Mouse (Mus musculus) embryonic facial prominence, embryonic 15.5 days (tissue): Measurements from ENCODE around the gene Prox1. TPM values are rescaled to one million over a fixed set of nuclear protein-coding genes. Genes with fewer than 3 reads are reported as not detected.

Source experiments
- ATAC-seq: fragments of 200-750 bp; cut with Nextera tagmentation; 2 replicates; pipeline ENCODE4 v1.8.0; 2017; ENCODE audit warnings: low read depth, moderate TSS enrichment; ENCODE audit not compliant: insufficient number of reproducible peaks, low FRiP score, low TSS enrichment
- H3K27ac ChIP-seq: fragments of 300-500 bp; sonication (generic); replicated peaks from 2 replicates; pipeline ENCODE4 v1.5.1; 2015; ENCODE audit warnings: mild to moderate bottlenecking, inconsistent platforms
- H3K27me3 ChIP-seq: fragments of 300-500 bp; sonication (generic); 2 replicates; pipeline ENCODE4 v1.6.1; 2015; ENCODE audit warnings: inconsistent platforms
- H3K36me3 ChIP-seq: fragments of 300-500 bp; sonication (generic); 2 replicates; pipeline ENCODE4 v1.6.1; 2015; ENCODE audit warnings: mild to moderate bottlenecking, inconsistent platforms
- H3K4me1 ChIP-seq: fragments of 300-500 bp; sonication (generic); 2 replicates; pipeline ENCODE4 v1.6.1; 2015; ENCODE audit warnings: inconsistent platforms
- H3K4me2 ChIP-seq: fragments of 300-500 bp; sonication (generic); replicated peaks from 2 replicates; pipeline ENCODE4 v1.6.1; 2015; ENCODE audit warnings: mild to moderate bottlenecking, inconsistent platforms
- H3K4me3 ChIP-seq: fragments of 300-500 bp; sonication (generic); replicated peaks from 2 replicates; pipeline ENCODE4 v1.5.1; 2015; ENCODE audit warnings: mild to moderate bottlenecking, inconsistent platforms
- H3K9ac ChIP-seq: fragments of 300-500 bp; sonication (generic); 2 replicates; pipeline ENCODE4 v1.6.1; 2015; ENCODE audit warnings: inconsistent platforms
- H3K9me3 ChIP-seq: fragments of 300-500 bp; sonication (generic); replicated peaks from 2 replicates; pipeline ENCODE4 v1.6.1; 2016; ENCODE audit warnings: inconsistent platforms
- WGBS: fragments of 180-500 bp; shearing (Covaris S2); methylation state at CpG from one replicate; pipeline ENCODE4 v1.1.7; 2015; 5-methylcytosine and 5-hydroxymethylcytosine counted together
- polyA plus RNA-seq: library from polyadenylated mRNA; unstranded; fragments of >200 nt; fragmentation: Nextera tagmentation; extraction: Ambion mirVana; gene quantifications from 2 replicates; pipeline ENCODE4 v1.2.1, GENCODE M21; 2015

Prox1 gene
- polyA plus RNA-seq, 1 experiment from 2014 or later: 2.4 TPM

DNA sequence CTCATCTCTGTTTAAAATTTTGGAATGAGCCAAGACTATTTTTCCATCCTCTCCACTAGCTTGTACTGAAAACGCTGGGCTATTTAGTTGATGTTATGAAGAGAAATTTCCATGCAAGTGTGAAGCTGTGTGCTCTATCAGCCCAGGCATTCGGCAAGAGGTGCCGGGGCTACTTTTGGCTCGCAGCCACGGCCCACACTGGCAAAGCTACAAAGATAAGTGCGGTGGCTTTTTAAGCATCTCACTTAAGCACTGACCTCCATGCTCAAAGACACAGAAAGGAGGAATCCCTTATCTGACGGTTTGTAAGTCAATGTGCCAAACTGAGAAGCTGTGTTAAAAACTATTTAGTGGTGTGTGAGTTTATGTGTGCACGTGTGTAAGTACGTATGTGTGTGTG is 26.9 kb downstream of the Prox1 start:
- no peak overlapping the region for H3K4me3 ChIP-seq
- 91% methylated on average over 9 of the region's 9 CpGs for WGBS

DNA sequence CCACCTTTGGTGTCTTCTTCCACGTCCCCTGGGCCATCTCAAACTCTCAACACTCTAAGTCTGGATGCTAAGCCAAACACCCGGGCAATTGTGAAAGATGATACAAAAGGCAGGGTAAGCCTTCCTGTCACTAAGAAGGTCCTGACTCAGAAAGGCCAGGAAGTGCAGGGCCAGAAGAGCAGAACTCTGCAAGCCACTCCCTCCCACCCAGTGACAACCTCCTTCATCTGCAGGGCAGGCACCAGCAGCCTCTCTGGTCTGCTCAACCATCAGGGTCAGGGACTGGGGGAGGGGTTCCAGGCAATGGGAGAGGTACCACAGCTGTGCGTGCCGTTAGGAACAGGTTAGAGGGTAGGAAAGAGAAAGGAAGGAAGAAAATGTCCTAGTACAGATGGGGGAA is 27.9 kb downstream of the Prox1 start:
- Histone ChIP-seq H3K36me3 (no peaks in the 10 kb centered on the region), H3K27ac (no peak overlapping the region), H3K4me3 (no peak overlapping the region), H3K9ac (no peak overlapping the region), H3K27me3 (no peaks in the 10 kb centered on the region), H3K4me2 (no peak overlapping the region), H3K4me1 (no peaks in the 10 kb centered on the region), H3K9me3 (no peaks in the 10 kb centered on the region)
- WGBS: 31% methylated on average over 4 of the region's 4 CpGs
- no peak for ATAC-seq

More for the DNA sequence above, 26.9 kb downstream of the Prox1 start:
- H3K9ac ChIP-seq: no peak overlapping the region
- H3K9me3 ChIP-seq: no peaks in the 10 kb centered on the region
- no peak overlapping the region for H3K4me2 ChIP-seq
- no peak for ATAC-seq
- no peak overlapping the region for H3K27ac ChIP-seq
- H3K27me3 ChIP-seq: no peaks in the 10 kb centered on the region
- H3K4me1 ChIP-seq: no peaks in the 10 kb centered on the region
- H3K36me3 ChIP-seq: no peaks in the 10 kb centered on the region

DNA sequence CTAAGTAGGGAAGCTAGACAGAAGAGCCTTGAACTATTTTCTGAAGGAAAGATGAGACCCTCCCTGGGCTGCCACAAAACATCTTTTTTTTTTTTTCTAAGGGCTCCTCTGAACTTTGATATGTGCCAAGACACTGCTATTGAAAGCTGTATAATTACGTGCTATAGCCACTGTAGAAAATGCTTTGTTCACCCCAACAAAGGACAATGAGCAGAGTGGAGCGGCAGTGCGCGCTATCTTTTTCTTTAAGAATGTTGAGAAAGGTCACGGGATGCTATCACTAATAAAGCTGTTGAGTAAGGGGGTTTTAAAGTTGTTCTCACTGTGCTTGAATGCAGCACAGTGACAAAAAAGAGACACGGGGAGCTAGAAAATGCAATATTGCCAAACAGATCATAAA is 30.0 kb downstream of the Prox1 start:
- Histone ChIP-seq H3K27me3 (no peaks in the 10 kb centered on the region), H3K4me2 (no peak overlapping the region), H3K4me1 (no peaks in the 10 kb centered on the region), H3K36me3 (no peaks in the 10 kb centered on the region), H3K9ac (no peak overlapping the region), H3K4me3 (no peak overlapping the region), H3K27ac (no peak overlapping the region), H3K9me3 (no peaks in the 10 kb centered on the region)
- WGBS: 71% methylated on average over 6 of the region's 6 CpGs
- ATAC-seq: no peak

DNA sequence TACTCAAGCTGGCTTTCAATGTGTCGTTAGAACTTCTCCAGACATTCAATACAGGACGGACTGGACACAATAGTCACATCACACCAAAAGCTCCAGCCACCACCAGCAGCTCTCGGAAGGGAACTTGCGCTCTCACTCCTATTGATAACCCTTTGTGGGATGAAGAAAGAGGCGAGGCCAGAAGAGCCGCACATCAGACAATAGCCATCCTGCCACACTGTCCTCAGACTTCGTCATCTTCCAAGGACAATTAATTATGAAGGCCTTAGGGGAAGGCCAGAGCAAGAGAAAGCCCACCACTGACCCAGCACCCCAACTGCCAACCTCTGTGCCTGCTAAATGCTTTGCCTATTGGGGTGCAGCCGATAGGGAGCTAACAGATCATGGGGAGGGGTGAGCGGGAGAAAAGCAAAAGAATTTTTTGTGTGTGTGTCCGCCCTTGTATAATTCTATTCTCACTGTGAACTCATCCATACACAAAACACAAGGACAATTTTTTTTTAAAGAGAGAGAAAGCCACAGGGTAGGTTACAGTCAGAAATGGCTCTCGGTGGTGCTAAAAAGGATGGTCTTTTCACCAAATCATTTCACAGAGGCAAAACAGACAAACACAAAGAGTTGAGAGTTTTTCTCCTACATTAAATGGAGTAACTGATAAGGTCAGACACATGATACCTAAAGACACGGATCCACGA is 30.7 kb downstream of the Prox1 start:
- H3K4me3 ChIP-seq: no peak overlapping the region
- H3K36me3 ChIP-seq: no peaks in the 10 kb centered on the region
- WGBS: 74% methylated on average over 13 of the region's 13 CpGs
- no peaks in the 10 kb centered on the region for H3K9me3 ChIP-seq
- no peaks in the 10 kb centered on the region for H3K4me1 ChIP-seq
- no peak overlapping the region for H3K27ac ChIP-seq
- no peak overlapping the region for H3K9ac ChIP-seq
- no peaks in the 10 kb centered on the region for H3K27me3 ChIP-seq
- ATAC-seq: no peak
- H3K4me2 ChIP-seq: no peak overlapping the region

DNA sequence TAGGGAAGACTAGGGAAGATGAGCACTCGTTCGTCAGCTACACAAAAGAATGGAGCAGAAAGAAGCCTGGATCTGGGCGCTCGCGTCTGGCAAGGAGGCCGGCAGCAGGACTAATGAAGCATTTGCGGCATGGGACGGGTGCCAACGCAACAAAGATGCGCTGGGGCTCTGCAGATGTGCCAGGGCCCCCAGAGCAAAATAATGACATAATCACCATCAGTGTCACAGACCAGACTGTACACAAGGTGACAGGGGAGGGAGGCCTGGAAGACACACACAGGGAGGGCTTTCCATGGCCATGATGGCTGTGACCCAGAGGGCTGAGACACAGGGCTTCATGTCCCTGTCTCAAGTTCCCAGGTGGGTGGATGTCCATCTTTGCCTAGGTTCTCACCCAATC is 32.6 kb downstream of the Prox1 start:
- Histone ChIP-seq H3K4me3 (no peak overlapping the region), H3K4me1 (no peaks in the 10 kb centered on the region), H3K4me2 (no peak overlapping the region; the same call in 1 of the 2 replicates), H3K36me3 (no peaks in the 10 kb centered on the region), H3K27ac (no peak overlapping the region), H3K27me3 (no peaks in the 10 kb centered on the region), H3K9me3 (no peaks in the 10 kb centered on the region), H3K9ac (no peak overlapping the region)
- ATAC-seq: no peak
- WGBS: 58% methylated on average over 10 of the region's 10 CpGs

DNA sequence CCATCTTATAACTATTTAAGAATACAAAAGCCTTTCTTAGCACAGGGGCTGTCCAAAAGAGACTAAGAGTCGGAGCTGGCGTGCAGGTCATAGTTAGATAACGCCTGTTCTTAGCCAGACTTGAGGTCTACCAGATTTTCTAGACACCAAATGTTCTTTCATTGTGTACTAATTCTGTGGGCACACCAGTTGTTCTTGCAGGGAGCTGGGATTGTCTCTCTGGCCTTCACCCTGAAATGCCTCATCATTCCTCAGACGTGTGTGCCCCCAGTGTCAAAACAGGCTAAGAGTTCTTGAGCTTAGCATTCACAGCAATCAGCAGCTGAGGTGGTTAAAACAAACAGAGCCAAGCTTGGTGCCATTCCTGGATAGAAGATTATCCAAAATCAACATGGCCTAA is 37.6 kb downstream of the Prox1 start:
- no peak overlapping the region for H3K9ac ChIP-seq
- 76% methylated on average over 4 of the region's 4 CpGs for WGBS
- H3K27ac ChIP-seq: no peak overlapping the region
- H3K9me3 ChIP-seq: no peaks in the 10 kb centered on the region
- H3K27me3 ChIP-seq: no peaks in the 10 kb centered on the region
- peaks cover 12% of the 10 kb centered on the region for H3K4me1 ChIP-seq
- H3K36me3 ChIP-seq: no peaks in the 10 kb centered on the region
- no peak overlapping the region for H3K4me3 ChIP-seq
- no peak overlapping the region for H3K4me2 ChIP-seq
- ATAC-seq: no peak

DNA sequence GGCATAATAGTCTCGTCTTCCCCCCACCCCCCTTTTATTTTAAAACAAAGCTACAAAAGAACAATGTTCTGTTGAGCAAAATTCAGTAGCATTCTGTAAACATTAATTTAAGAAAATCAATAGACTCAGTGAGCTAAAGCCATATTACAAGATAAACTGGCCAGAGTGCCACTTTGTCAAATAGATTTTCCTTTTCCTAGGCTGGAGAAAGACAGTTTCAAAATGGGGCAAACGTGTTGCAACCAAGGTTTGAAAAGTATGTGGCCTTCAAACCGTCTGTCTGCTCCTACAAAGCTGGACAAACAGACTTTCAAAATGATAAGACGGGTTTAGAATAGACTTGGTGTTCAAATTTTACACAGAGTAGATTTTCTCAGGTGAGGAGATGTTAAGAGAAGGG is 39.6 kb downstream of the Prox1 start:
- Histone ChIP-seq H3K27ac (no peak overlapping the region), H3K27me3 (no peaks in the 10 kb centered on the region), H3K4me1 (peaks cover 14% of the 10 kb centered on the region), H3K4me2 (no peak overlapping the region), H3K9me3 (no peaks in the 10 kb centered on the region), H3K4me3 (no peak overlapping the region), H3K36me3 (no peaks in the 10 kb centered on the region), H3K9ac (no peak overlapping the region)
- WGBS: 61% methylated on average over 4 of the region's 4 CpGs
- no peak for ATAC-seq

DNA sequence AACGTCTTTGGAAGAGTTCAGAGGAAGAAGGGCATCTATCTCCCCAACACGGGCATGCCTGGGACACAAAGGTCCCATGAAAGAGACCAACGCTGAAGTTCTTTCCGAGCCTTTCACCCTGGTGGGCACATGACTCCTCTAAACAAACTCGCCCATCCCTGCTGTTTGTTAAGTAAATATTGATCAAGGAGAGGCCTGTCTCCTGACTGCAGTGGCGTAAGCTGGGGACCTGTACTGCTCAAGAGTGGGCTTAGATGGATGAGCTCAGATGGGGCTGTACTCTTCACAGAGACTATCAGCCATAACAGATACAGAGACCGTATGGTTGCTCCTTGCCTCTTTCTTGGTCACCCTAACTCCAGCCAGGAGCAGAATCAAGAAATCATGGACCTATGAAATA is 41.0 kb downstream of the Prox1 start:
- H3K9ac ChIP-seq: no peak overlapping the region
- no peak overlapping the region for H3K4me3 ChIP-seq
- H3K27ac ChIP-seq: no peak overlapping the region
- H3K4me1 ChIP-seq: peaks cover 14% of the 10 kb centered on the region
- H3K27me3 ChIP-seq: no peaks in the 10 kb centered on the region
- no peak overlapping the region for H3K4me2 ChIP-seq
- WGBS: 65% methylated on average over 7 of the region's 7 CpGs
- H3K9me3 ChIP-seq: no peaks in the 10 kb centered on the region
- H3K36me3 ChIP-seq: no peaks in the 10 kb centered on the region
- ATAC-seq: no peak

DNA sequence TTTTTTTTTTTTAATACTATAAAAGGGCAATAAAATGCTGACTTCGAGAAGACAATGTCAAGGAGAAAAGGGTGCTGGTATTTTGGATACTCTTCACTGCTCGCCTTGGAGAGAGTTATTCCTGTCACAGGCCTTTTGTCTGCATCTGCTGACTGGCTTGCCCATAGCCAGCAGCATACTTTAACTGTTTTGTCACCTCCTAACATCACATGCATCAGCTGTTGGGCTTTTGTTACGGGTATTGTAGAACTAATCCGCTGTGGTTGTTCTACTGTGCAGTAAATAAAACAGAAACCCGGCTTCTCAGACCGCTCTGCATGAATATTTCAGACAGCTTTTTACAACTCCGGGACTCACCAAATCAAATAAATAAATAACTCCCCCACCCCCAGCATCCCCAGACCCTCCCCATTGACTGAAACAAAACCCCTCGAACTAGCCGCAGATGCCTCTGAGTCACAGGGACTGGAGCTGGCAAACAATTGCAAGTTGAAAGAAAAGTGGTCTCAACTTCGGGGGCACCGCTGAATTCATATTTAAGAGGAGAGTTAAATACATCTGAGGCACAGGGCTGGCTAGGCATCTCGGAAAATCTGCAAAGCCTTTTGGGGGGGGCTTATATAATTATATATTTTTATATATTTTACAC is 41.7 kb downstream of the Prox1 start:
- Histone ChIP-seq H3K9me3 (no peaks in the 10 kb centered on the region), H3K4me1 (peaks cover 14% of the 10 kb centered on the region), H3K27ac (no peak overlapping the region), H3K4me2 (peak overlapping the region; percentile 21; the same call in 1 of the 2 replicates), H3K27me3 (no peaks in the 10 kb centered on the region), H3K9ac (no peak overlapping the region), H3K4me3 (no peak overlapping the region), H3K36me3 (no peaks in the 10 kb centered on the region)
- 19% methylated on average over 12 of the region's 12 CpGs for WGBS
- 0 out of 2 replicates have a peak, but pooled peaks have one; percentile 44 for ATAC-seq

DNA sequence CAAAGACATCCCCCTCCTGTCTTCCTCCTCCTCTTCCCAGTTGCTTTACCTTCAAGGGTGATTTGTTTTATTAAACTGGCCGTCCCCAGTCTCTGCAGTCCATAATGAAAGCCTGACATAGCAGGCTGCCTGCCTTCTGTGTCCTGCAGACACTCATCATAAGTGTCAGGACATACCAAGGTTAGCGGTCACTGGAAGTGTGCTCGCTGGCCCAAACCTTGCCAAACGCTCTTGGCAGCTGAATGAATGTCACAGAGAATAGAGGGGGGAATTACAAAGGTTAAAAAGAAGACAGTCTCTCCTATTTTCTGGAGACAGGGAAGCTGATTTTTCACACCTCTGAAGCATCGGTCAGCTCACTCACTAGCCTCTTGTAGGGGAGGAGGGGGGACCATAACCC is 42.6 kb downstream of the Prox1 start:
- Histone ChIP-seq H3K4me2 (no peak overlapping the region), H3K27me3 (no peaks in the 10 kb centered on the region), H3K4me3 (no peak overlapping the region), H3K36me3 (no peaks in the 10 kb centered on the region), H3K9ac (no peak overlapping the region), H3K27ac (0 out of 2 replicates have a peak overlapping the region, but pooled peaks have one; percentile 28), H3K9me3 (no peaks in the 10 kb centered on the region), H3K4me1 (peaks cover 14% of the 10 kb centered on the region)
- WGBS: 49% methylated on average over 5 of the region's 5 CpGs
- ATAC-seq: no peak

DNA sequence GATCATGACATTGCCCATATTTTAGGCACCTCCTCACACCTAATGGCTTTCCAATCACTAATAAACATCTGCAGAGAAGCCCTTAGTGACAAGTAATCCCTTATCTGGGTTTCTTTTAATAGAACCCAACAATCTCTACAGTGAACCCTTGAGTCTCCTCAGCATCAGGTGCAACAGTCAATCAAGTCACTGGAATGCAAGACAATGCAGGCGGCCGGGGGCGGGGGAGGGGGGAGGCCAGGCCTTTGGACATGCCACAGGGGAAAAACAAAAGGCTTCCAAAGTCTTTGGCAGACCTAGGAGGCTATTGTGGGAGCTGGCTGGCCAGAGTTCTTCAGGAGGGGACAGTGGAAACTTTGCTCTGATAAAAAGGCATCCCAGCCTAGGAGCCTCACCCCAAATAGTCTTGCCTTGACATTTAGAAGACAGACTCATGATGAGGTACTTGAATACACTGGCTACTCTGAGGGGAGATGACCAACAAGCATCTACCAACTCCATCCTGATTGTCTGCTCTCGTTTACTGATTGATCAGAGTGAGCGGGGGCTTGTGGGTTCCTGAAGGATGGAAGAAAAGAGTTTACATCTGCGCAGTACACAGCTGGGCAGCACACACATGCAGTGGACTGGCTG is 43.2 kb downstream of the Prox1 start:
- Histone ChIP-seq H3K9me3 (no peaks in the 10 kb centered on the region), H3K4me2 (no peak overlapping the region), H3K4me3 (no peak overlapping the region), H3K27me3 (no peaks in the 10 kb centered on the region), H3K36me3 (no peaks in the 10 kb centered on the region), H3K4me1 (peaks cover 14% of the 10 kb centered on the region), H3K9ac (no peak overlapping the region), H3K27ac (no peak overlapping the region)
- ATAC-seq: no peak
- WGBS: 50% methylated on average over 6 of the region's 6 CpGs
